8 mouse cellular contexts compared by ENCODE assay signal in genomic region chr7:36133658-36134143, GRCm38 (mm10).
DNase-seq lines count a peak whose midpoint lies in the region; ATAC-seq and TF ChIP-seq lines count a peak whose summit lies in the region.

No protein-coding gene starts in this region.

- H3K4me1 ChIP-seq in embryonic facial prominence, embryonic 11.5 days (ENCODE audit: control insufficient read depth, insufficient read depth, low read length): no peaks in the 10 kb centered on the region
- H3K4me1 ChIP-seq in hindbrain, embryonic 13.5 days (replicated peaks): peaks cover 29% of the 10 kb centered on the region
- no peaks in the 10 kb centered on the region for H3K4me1 ChIP-seq in lung, postnatal 0 days (ENCODE audit: insufficient read depth, low read depth, low read length)
- H3K4me1 ChIP-seq in stomach, embryonic 15.5 days: peaks cover 10% of the 10 kb centered on the region; the same call in 1 of the 2 replicates

- intact Hi-C loops in left cerebral cortex, postnatal 10 days (cut with DNase I): no loop called here

- H3K27ac ChIP-seq in embryonic facial prominence, embryonic 11.5 days (replicated peaks; ENCODE audit: low read depth, low read length): 0 out of 2 replicates have a peak overlapping the region, but pooled peaks have one; percentile 16
- H3K27ac ChIP-seq in hindbrain, embryonic 13.5 days: peak overlapping the region; percentile 65
- no peak overlapping the region for H3K27ac ChIP-seq in lung, postnatal 0 days (ENCODE audit: low read length)
- peak overlapping the region; percentile 74 for H3K27ac ChIP-seq in stomach, embryonic 15.5 days

- peak; percentile 24 for TF ChIP-seq CTCF in lung, postnatal 0 days (IDR thresholded peaks at IDR 0.05)

- 13% methylated on average over 8 of the region's 8 CpGs for WGBS in embryonic facial prominence, embryonic 11.5 days
- 4% methylated on average over 8 of the region's 8 CpGs for WGBS in hindbrain, embryonic 13.5 days
- WGBS in lung, postnatal 0 days: 4% methylated on average over 8 of the region's 8 CpGs
- 7% methylated on average over 8 of the region's 8 CpGs for WGBS in stomach, embryonic 15.5 days

- ATAC-seq in embryonic facial prominence, embryonic 11.5 days (replicated peaks; ENCODE audit: insufficient number of reproducible peaks, low FRiP score, low TSS enrichment, low read depth): no peak; the same call in 1 of the 2 replicates
- no peak for ATAC-seq in hindbrain, embryonic 13.5 days (ENCODE audit: low FRiP score)
- peak; percentile 80 for ATAC-seq in lung, postnatal 0 days
- peak; percentile 72 for ATAC-seq in stomach, embryonic 15.5 days (ENCODE audit: insufficient read depth, low FRiP score, low read depth)
- ATAC-seq in megakaryocyte, adult 5-6 weeks (ENCODE audit: poor library complexity, severe bottlenecking): no peak

- no peaks in the 10 kb centered on the region for H3K36me3 ChIP-seq in embryonic facial prominence, embryonic 11.5 days (replicated peaks; ENCODE audit: control insufficient read depth, insufficient read depth, low read depth, low read length)
- H3K36me3 ChIP-seq in hindbrain, embryonic 13.5 days: no peaks in the 10 kb centered on the region
- H3K36me3 ChIP-seq in lung, postnatal 0 days (ENCODE audit: insufficient read depth, low read length): no peaks in the 10 kb centered on the region
- no peaks in the 10 kb centered on the region for H3K36me3 ChIP-seq in stomach, embryonic 15.5 days

- TF ChIP-seq EP300 in lung, postnatal 0 days (IDR thresholded peaks at IDR 0.05): peak; percentile 74

- H3K9ac ChIP-seq in embryonic facial prominence, embryonic 11.5 days (replicated peaks; ENCODE audit: low read length): no peak overlapping the region; the same call in 1 of the 2 replicates
- H3K9ac ChIP-seq in hindbrain, embryonic 13.5 days: no peak overlapping the region
- H3K9ac ChIP-seq in lung, postnatal 0 days (replicated peaks; ENCODE audit: low read depth): no peak overlapping the region
- no peak overlapping the region for H3K9ac ChIP-seq in stomach, embryonic 15.5 days

- H3K27me3 ChIP-seq in embryonic facial prominence, embryonic 11.5 days (ENCODE audit: control insufficient read depth, insufficient read depth, low read length): no peaks in the 10 kb centered on the region
- H3K27me3 ChIP-seq in hindbrain, embryonic 13.5 days: no peaks in the 10 kb centered on the region
- no peaks in the 10 kb centered on the region for H3K27me3 ChIP-seq in lung, postnatal 0 days (replicated peaks; ENCODE audit: insufficient read depth, low read length)
- H3K27me3 ChIP-seq in stomach, embryonic 15.5 days (replicated peaks): no peaks in the 10 kb centered on the region

- peak; percentile 5 to 10 for DNase-seq in cerebellum, postnatal 14 days
- no peak for DNase-seq in cerebellum, adult 11-12 months
- peak; percentile 38 for DNase-seq in embryonic facial prominence, embryonic 11.5 days (ENCODE audit: low spot score)
- peak; percentile 83 for DNase-seq in lung, postnatal 0 days (ENCODE audit: low spot score)
- no peak for DNase-seq in left cerebral cortex, postnatal 10 days (ENCODE audit: extremely low spot score in 1 of 2, low spot score in 2 of 2)

- no peaks in the 10 kb centered on the region for H3K9me3 ChIP-seq in embryonic facial prominence, embryonic 11.5 days (replicated peaks; ENCODE audit: control insufficient read depth, low read length)
- no peaks in the 10 kb centered on the region for H3K9me3 ChIP-seq in hindbrain, embryonic 13.5 days
- H3K9me3 ChIP-seq in lung, postnatal 0 days (ENCODE audit: low read length): no peaks in the 10 kb centered on the region
- no peaks in the 10 kb centered on the region for H3K9me3 ChIP-seq in stomach, embryonic 15.5 days

- no peak overlapping the region for H3K4me3 ChIP-seq in embryonic facial prominence, embryonic 11.5 days (ENCODE audit: low read depth, low read length)
- H3K4me3 ChIP-seq in hindbrain, embryonic 13.5 days: no peak overlapping the region
- no peak overlapping the region for H3K4me3 ChIP-seq in lung, postnatal 0 days (ENCODE audit: low read depth, low read length)
- H3K4me3 ChIP-seq in stomach, embryonic 15.5 days (replicated peaks): no peak overlapping the region

- H3K4me2 ChIP-seq in embryonic facial prominence, embryonic 11.5 days (ENCODE audit: low read depth, low read length): no peak overlapping the region
- H3K4me2 ChIP-seq in hindbrain, embryonic 13.5 days: no peak overlapping the region
- H3K4me2 ChIP-seq in lung, postnatal 0 days (replicated peaks; ENCODE audit: low read depth, low read length): 0 out of 2 replicates have a peak overlapping the region, but pooled peaks have one; percentile 8
- H3K4me2 ChIP-seq in stomach, embryonic 15.5 days: 0 out of 2 replicates have a peak overlapping the region, but pooled peaks have one; percentile 23

Comparison
In these comparisons a context has a peak if more than half of its experiments do, and no peak if none do; other contexts are left out.
1. DNase-seq: peak in cerebellum, postnatal 14 days (2 of 2), embryonic facial prominence, embryonic 11.5 days (single experiment) and lung, postnatal 0 days (single experiment); none in cerebellum, adult 11-12 months (single experiment) and left cerebral cortex, postnatal 10 days (0 of 2).
2. ATAC-seq: peak in lung, postnatal 0 days (single experiment) and stomach, embryonic 15.5 days (single experiment); none in embryonic facial prominence, embryonic 11.5 days (single experiment), hindbrain, embryonic 13.5 days (single experiment) and megakaryocyte, adult 5-6 weeks (single experiment).
3. H3K4me2 ChIP-seq: peak in lung, postnatal 0 days (single experiment) and stomach, embryonic 15.5 days (single experiment); none in embryonic facial prominence, embryonic 11.5 days (single experiment) and hindbrain, embryonic 13.5 days (single experiment).